Mouse (Mus musculus) forebrain, embryonic 12.5 days (tissue): ENCODE measurements around the gene Foxo3. TPM values are rescaled to one million over a fixed set of nuclear protein-coding genes. Genes with fewer than 3 reads are reported as not detected.

ENCODE experiments used
- ATAC-seq: fragments of 200-750 bp; cut with Nextera tagmentation; 2 replicates; pipeline ENCODE4 v1.8.0; 2017; ENCODE audit warnings: moderate TSS enrichment; ENCODE audit not compliant: low FRiP score
- H3K27ac ChIP-seq: fragments of 300-500 bp; sonication (generic); 2 replicates; pipeline ENCODE4 v1.5.1; 2016; ENCODE audit warnings: mild to moderate bottlenecking
- H3K27me3 ChIP-seq: fragments of 300-500 bp; sonication (generic); 2 replicates; pipeline ENCODE4 v1.6.1; 2016; ENCODE audit warnings: mild to moderate bottlenecking
- H3K36me3 ChIP-seq: fragments of 300-500 bp; sonication (generic); replicated peaks from 2 replicates; pipeline ENCODE4 v1.6.1; 2016; ENCODE audit warnings: mild to moderate bottlenecking
- H3K4me1 ChIP-seq: fragments of 300-500 bp; sonication (generic); 2 replicates; pipeline ENCODE4 v1.6.1; 2016
- H3K4me2 ChIP-seq: fragments of 300-500 bp; sonication (generic); 2 replicates; pipeline ENCODE4 v1.6.1; 2016; ENCODE audit warnings: mild to moderate bottlenecking, moderate library complexity
- H3K4me3 ChIP-seq: fragments of 300-500 bp; sonication (generic); replicated peaks from 2 replicates; pipeline ENCODE4 v1.5.1; 2016; ENCODE audit warnings: mild to moderate bottlenecking
- H3K9ac ChIP-seq: fragments of 300-500 bp; sonication (generic); 2 replicates; pipeline ENCODE4 v1.6.1; 2016; ENCODE audit warnings: mild to moderate bottlenecking
- H3K9me3 ChIP-seq: fragments of 300-500 bp; sonication (generic); 2 replicates; pipeline ENCODE4 v1.6.1; 2016
- WGBS: fragments of 180-500 bp; shearing (Covaris S2); methylation state at CpG from one replicate; pipeline ENCODE4 v1.1.7; 2016; 5-methylcytosine and 5-hydroxymethylcytosine counted together
- polyA plus RNA-seq: library from polyadenylated mRNA; unstranded; fragments of >200 nt; fragmentation: Nextera tagmentation; extraction: Ambion mirVana; gene quantifications from 2 replicates; pipeline ENCODE4 v1.2.1, GENCODE M21; 2016

Foxo3 gene
- polyA plus RNA-seq, 1 experiment from 2014 or later, result 3.1 TPM

GRCm38 (mm10) chr10:42273760-42274691 is 2.5 kb downstream of the Foxo3 start:
- Histone ChIP-seq H3K27ac (no peak overlapping the region), H3K9me3 (no peaks in the 10 kb centered on the region), H3K9ac (peak overlapping the region; percentile 79), H3K4me3 (peak overlapping the region; percentile 86), H3K27me3 (peaks cover 34% of the 10 kb centered on the region), H3K4me1 (peaks cover 40% of the 10 kb centered on the region), H3K36me3 (no peaks in the 10 kb centered on the region), H3K4me2 (peak overlapping the region; percentile 99)
- ATAC-seq, result no peak
- WGBS, result 4% methylated on average over 21 of the region's 21 CpGs

- Histone ChIP-seq H3K27me3 (peaks cover 31% of the 10 kb centered on the region), H3K9ac (no peak overlapping the region), H3K4me1 (peaks cover 35% of the 10 kb centered on the region), H3K4me2 (peak overlapping the region; percentile 99), H3K9me3 (no peaks in the 10 kb centered on the region), H3K27ac (no peak overlapping the region), H3K36me3 (no peaks in the 10 kb centered on the region), H3K4me3 (peak overlapping the region; percentile 86)
- WGBS, result 65% methylated on average over 6 of the region's 6 CpGs
- no peak for ATAC-seq
Measured at GRCm38 (mm10) chr10:42273403-42273759, 3.2 kb downstream of the Foxo3 start.

GRCm38 (mm10) chr10:42271454-42272230 is 4.9 kb downstream of the Foxo3 start:
- H3K4me2 ChIP-seq, result no peak overlapping the region
- H3K9me3 ChIP-seq, result no peaks in the 10 kb centered on the region
- H3K9ac ChIP-seq, result no peak overlapping the region
- 45% methylated on average over 11 of the region's 11 CpGs for WGBS
- no peak for ATAC-seq
- no peak overlapping the region for H3K4me3 ChIP-seq
- H3K27me3 ChIP-seq, result peaks cover 31% of the 10 kb centered on the region
- H3K36me3 ChIP-seq, result no peaks in the 10 kb centered on the region
- H3K4me1 ChIP-seq, result peaks cover 33% of the 10 kb centered on the region
- no peak overlapping the region for H3K27ac ChIP-seq

- Histone ChIP-seq H3K27ac (no peak overlapping the region), H3K4me1 (peaks cover 33% of the 10 kb centered on the region), H3K36me3 (0 out of 2 replicates have a peak, but pooled peaks cover 5% of the 10 kb centered on the region), H3K9me3 (no peaks in the 10 kb centered on the region), H3K4me2 (no peak overlapping the region), H3K4me3 (no peak overlapping the region), H3K27me3 (peaks cover 31% of the 10 kb centered on the region), H3K9ac (no peak overlapping the region)
- 65% methylated on average over 10 of the region's 10 CpGs for WGBS
- ATAC-seq, result no peak
Measured at GRCm38 (mm10) chr10:42270277-42271083, 6.1 kb downstream of the Foxo3 start.

- WGBS, result 76% methylated on average over 15 of the region's 15 CpGs
- H3K4me1 ChIP-seq, result peaks cover 24% of the 10 kb centered on the region
- H3K4me2 ChIP-seq, result no peak overlapping the region
- H3K9ac ChIP-seq, result no peak overlapping the region
- H3K27me3 ChIP-seq, result peaks cover 26% of the 10 kb centered on the region
- no peak overlapping the region for H3K4me3 ChIP-seq
- 0 out of 2 replicates have a peak, but pooled peaks cover 5% of the 10 kb centered on the region for H3K36me3 ChIP-seq
- ATAC-seq, result no peak
- H3K9me3 ChIP-seq, result no peaks in the 10 kb centered on the region
- H3K27ac ChIP-seq, result no peak overlapping the region
Measured at GRCm38 (mm10) chr10:42269281-42270025, 7.1 kb downstream of the Foxo3 start.

GRCm38 (mm10) chr10:42267811-42268545 is 8.6 kb downstream of the Foxo3 start:
- Histone ChIP-seq H3K36me3 (0 out of 2 replicates have a peak, but pooled peaks cover 5% of the 10 kb centered on the region), H3K9ac (no peak overlapping the region), H3K27ac (no peak overlapping the region), H3K4me3 (no peak overlapping the region), H3K9me3 (no peaks in the 10 kb centered on the region), H3K4me2 (no peak overlapping the region), H3K4me1 (peaks cover 14% of the 10 kb centered on the region), H3K27me3 (peaks cover 12% of the 10 kb centered on the region)
- ATAC-seq, result no peak
- 90% methylated on average over 5 of the region's 5 CpGs for WGBS

GRCm38 (mm10) chr10:42265021-42265689 is 11.4 kb downstream of the Foxo3 start:
- no peaks in the 10 kb centered on the region for H3K9me3 ChIP-seq

GRCm38 (mm10) chr10:42264195-42264594 is 12.4 kb downstream of the Foxo3 start:
- Histone ChIP-seq H3K4me2 (no peak overlapping the region), H3K4me3 (no peak overlapping the region), H3K9ac (no peak overlapping the region), H3K27me3 (no peaks in the 10 kb centered on the region), H3K4me1 (no peaks in the 10 kb centered on the region), H3K9me3 (no peaks in the 10 kb centered on the region), H3K27ac (no peak overlapping the region), H3K36me3 (0 out of 2 replicates have a peak, but pooled peaks cover 5% of the 10 kb centered on the region)
- ATAC-seq, result no peak
- 86% methylated on average over 5 of the region's 5 CpGs for WGBS

More at GRCm38 (mm10) chr10:42265021-42265689, 11.4 kb downstream of the Foxo3 start:
- H3K27me3 ChIP-seq, result no peaks in the 10 kb centered on the region
- 95% methylated on average over 11 of the region's 11 CpGs for WGBS
- 0 out of 2 replicates have a peak, but pooled peaks cover 5% of the 10 kb centered on the region for H3K36me3 ChIP-seq
- H3K4me2 ChIP-seq, result no peak overlapping the region
- no peak overlapping the region for H3K27ac ChIP-seq
- H3K9ac ChIP-seq, result no peak overlapping the region
- ATAC-seq, result no peak
- H3K4me3 ChIP-seq, result no peak overlapping the region
- H3K4me1 ChIP-seq, result peaks cover 5% of the 10 kb centered on the region; the same call in 1 of the 2 replicates

GRCm38 (mm10) chr10:42263701-42264100 is 12.9 kb downstream of the Foxo3 start:
- Histone ChIP-seq H3K27ac (no peak overlapping the region), H3K4me1 (no peaks in the 10 kb centered on the region)
- WGBS, result 86% methylated on average over 8 of the region's 8 CpGs

GRCm38 (mm10) chr10:42262061-42262460 is 14.5 kb downstream of the Foxo3 start:
- 87% methylated on average over 3 of the region's 3 CpGs for WGBS
- H3K4me3 ChIP-seq, result no peak overlapping the region

More at GRCm38 (mm10) chr10:42263701-42264100, 12.9 kb downstream of the Foxo3 start:
- Histone ChIP-seq H3K4me3 (no peak overlapping the region), H3K4me2 (no peak overlapping the region), H3K36me3 (0 out of 2 replicates have a peak, but pooled peaks cover 5% of the 10 kb centered on the region), H3K9me3 (no peaks in the 10 kb centered on the region), H3K9ac (no peak overlapping the region), H3K27me3 (no peaks in the 10 kb centered on the region)
- no peak for ATAC-seq

More at GRCm38 (mm10) chr10:42262061-42262460, 14.5 kb downstream of the Foxo3 start:
- no peak overlapping the region for H3K9ac ChIP-seq
- no peak overlapping the region for H3K4me2 ChIP-seq
- 0 out of 2 replicates have a peak, but pooled peaks cover 5% of the 10 kb centered on the region for H3K36me3 ChIP-seq
- H3K27ac ChIP-seq, result no peak overlapping the region
- no peaks in the 10 kb centered on the region for H3K4me1 ChIP-seq
- no peak for ATAC-seq
- no peaks in the 10 kb centered on the region for H3K9me3 ChIP-seq
- no peaks in the 10 kb centered on the region for H3K27me3 ChIP-seq
